Mouse (Mus musculus) hindbrain, postnatal 0 days (tissue): ENCODE measurements around the gene Scn2b. TPM values are rescaled to one million over a fixed set of nuclear protein-coding genes. Genes with fewer than 3 reads are reported as not detected.
A peak's percentile ranks its signal among the peaks of the same experiment; 100 is the strongest.

Experiments
- ATAC-seq: fragments of 200-750 bp; cut with Nextera tagmentation; 2 replicates; pipeline ENCODE4 v1.8.0; 2017; ENCODE audit warnings: mild to moderate bottlenecking, moderate TSS enrichment, moderate library complexity
- DNase-seq: peaks from one replicate; pipeline ENCODE4 v3.0.0-alpha.2; 2015; ENCODE audit warnings: low spot score
- H3K27ac ChIP-seq: fragments of 300-500 bp; sonication (generic); 2 replicates; pipeline ENCODE4 v1.5.1; 2014; ENCODE audit warnings: mild to moderate bottlenecking
- H3K27me3 ChIP-seq: fragments of 300-500 bp; sonication (generic); 2 replicates; pipeline ENCODE4 v1.6.1; 2014; ENCODE audit warnings: low read length, mixed read lengths; ENCODE audit not compliant: insufficient read depth
- H3K36me3 ChIP-seq: fragments of 300-500 bp; sonication (generic); 2 replicates; pipeline ENCODE4 v1.6.1; 2014; ENCODE audit warnings: low read length, mixed read lengths; ENCODE audit not compliant: insufficient read depth
- H3K4me1 ChIP-seq: fragments of 300-500 bp; sonication (generic); 2 replicates; pipeline ENCODE4 v1.6.1; 2014; ENCODE audit warnings: antibody characterized with exemption, low read length, mixed read lengths; ENCODE audit not compliant: insufficient read depth
- H3K4me2 ChIP-seq: fragments of 300-500 bp; sonication (generic); 2 replicates; pipeline ENCODE4 v1.6.1; 2014; ENCODE audit warnings: low read depth, mild to moderate bottlenecking, low read length, moderate library complexity, mixed read lengths
- H3K4me3 ChIP-seq: fragments of 300-500 bp; sonication (generic); 2 replicates; pipeline ENCODE4 v1.5.1; 2014; ENCODE audit warnings: low read length
- H3K9ac ChIP-seq: fragments of 300-500 bp; sonication (generic); replicated peaks from 2 replicates; pipeline ENCODE4 v1.6.1; 2014; ENCODE audit warnings: mild to moderate bottlenecking, low read length, moderate library complexity, mixed read lengths
- H3K9me3 ChIP-seq: fragments of 300-500 bp; sonication (generic); 2 replicates; pipeline ENCODE4 v1.6.1; 2016; ENCODE audit warnings: low read length, mixed read lengths
- CTCF ChIP-seq: IDR thresholded peaks from 2 replicates; pipeline ENCODE4 v1.5.1; 2016; ENCODE audit warnings: antibody characterized with exemption, control low read depth, low read depth
- WGBS: fragments of 180-500 bp; shearing (Covaris S2); extraction: QIAGEN DNeasy Blood & Tissue Kit; methylation state at CpG from one replicate; pipeline ENCODE4 v1.1.7; 2014; 5-methylcytosine and 5-hydroxymethylcytosine counted together
- polyA plus RNA-seq: library from polyadenylated mRNA; unstranded; fragments of >200 nt; fragmentation: Nextera tagmentation; extraction: Ambion mirVana; gene quantifications from 2 replicates; pipeline ENCODE4 v1.2.1, GENCODE M21; 2015
- total RNA-seq: library from RNA; depleted of rRNA; stranded (reverse); fragments of >200 nt; gene quantifications from 2 replicates; pipeline ENCODE4 v1.2.3, GENCODE M21; 2014

The Scn2b gene
- total and polyA plus RNA-seq, 2 experiments from 2014 or later, result 9.0 to 14.3 TPM

DNA sequence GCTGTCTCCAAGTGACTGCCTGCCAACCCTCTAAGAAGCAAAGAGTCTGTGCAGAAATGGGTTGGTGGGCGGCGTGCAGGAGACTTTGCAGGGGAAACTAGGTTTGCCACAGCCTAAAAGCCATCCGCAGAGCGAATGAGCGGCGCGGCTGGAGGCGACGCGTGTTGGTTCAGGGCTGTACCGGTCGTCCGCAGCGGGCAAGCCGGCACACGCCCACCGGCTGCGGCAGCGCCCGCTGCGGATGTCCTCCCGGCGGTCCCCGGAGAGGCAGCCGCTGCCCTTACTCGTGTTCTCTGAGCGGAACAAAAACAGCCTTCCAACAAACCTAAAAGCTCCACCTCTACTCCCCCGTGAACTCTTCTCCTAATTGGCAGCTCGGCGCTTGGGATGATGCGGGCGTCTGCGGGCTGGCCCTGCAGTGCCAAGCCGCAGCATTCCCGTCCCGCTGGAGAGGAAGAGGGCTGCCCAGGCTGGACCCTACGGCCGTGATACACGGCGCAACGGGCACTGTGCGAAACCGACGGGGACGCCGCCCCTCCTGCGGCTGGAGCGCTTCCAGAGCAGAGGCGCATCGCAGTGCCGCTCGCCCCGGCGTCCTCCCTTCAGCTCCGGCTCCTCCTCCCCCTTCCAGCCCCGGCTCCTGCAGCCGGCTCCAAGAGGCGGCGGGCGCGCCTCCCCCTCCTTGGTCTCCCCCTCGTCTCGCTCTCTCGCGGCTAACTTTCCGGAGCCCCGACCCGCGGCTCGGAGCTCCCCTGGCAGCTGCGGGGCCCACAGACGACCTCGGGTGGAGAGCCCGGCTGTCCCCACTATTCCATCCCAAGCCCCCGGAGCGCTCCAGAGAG, 20.8 kb downstream of the Scn2b start, which contains the start of gene Scn4b:
TSS of gene Scn4b (plus strand) at position 205 of the 842 bp plus-strand sequence.
- ATAC-seq, result 0 out of 2 replicates have a peak, but pooled peaks have one; percentile 30
- DNase-seq, result peak; percentile 44

DNA sequence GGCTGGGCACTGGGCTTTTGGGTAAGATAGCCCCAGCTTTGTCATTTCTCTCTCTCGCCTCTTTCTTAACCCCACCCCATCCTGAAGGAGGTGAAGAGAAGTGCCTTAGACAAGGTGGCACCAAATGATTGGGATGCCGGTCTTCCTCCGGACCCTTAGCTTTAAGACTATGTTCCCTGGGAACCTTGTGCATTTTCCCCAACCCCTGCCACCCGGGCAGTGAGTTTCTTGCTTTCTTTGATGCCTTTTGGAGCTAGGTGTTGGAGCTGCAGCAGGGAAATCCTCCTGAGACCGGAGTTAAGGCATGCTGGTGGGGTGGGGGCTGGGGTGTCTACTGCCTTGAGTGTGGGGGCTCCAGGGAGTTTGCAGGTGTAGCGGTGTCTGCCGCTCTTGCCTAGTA, 21.5 kb downstream of the Scn2b start:
- no peak for ATAC-seq
- Histone ChIP-seq H3K27me3 (peaks cover 54% of the 10 kb centered on the region), H3K9ac (no peak overlapping the region), H3K4me1 (no peaks in the 10 kb centered on the region), H3K9me3 (no peaks in the 10 kb centered on the region), H3K36me3 (no peaks in the 10 kb centered on the region), H3K27ac (no peak overlapping the region), H3K4me3 (peak overlapping the region; percentile 48), H3K4me2 (peak overlapping the region; percentile 77)
- DNase-seq, result no peak
- 4% methylated on average over 7 of the region's 7 CpGs for WGBS
- TF ChIP-seq CTCF, result no peak

More for the DNA sequence above, 20.8 kb downstream of the Scn2b start, which contains the start of gene Scn4b:
- Histone ChIP-seq H3K27me3 (peaks cover 50% of the 10 kb centered on the region), H3K4me3 (peak within 1 kb of the TSS; percentile 48), H3K4me2 (peak within 1 kb of the TSS; percentile 77), H3K9ac (peak within 1 kb of the TSS; percentile 34), H3K27ac (no peak within 1 kb of the TSS), H3K9me3 (no peaks in the 10 kb centered on the region), H3K36me3 (no peaks in the 10 kb centered on the region), H3K4me1 (no peaks in the 10 kb centered on the region)
- under 1% methylated on average over 70 of the region's 76 CpGs for WGBS
- TF ChIP-seq CTCF, result no peak

DNA sequence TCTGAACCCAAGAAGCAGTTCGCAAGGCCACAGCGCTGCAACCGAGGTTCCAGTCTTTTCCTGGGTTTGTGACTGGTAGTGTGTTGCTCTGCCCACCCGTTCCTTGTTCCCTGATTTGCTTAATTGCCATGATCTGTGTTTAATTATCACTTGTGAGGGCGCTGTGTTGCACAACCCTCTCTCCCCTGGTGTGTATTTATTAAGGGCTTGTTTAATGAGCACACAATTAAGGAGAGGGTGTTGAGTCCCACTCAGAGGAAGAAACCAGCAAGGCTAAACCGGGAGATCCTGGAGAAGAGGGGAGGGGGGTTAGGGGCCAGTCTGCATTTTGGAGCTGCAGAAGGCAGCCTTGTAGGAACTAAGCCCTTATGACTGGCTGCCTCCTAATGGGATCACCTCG, 23.4 kb downstream of the Scn2b start:
- no peak for TF ChIP-seq CTCF
- no peaks in the 10 kb centered on the region for H3K9me3 ChIP-seq
- WGBS, result 59% methylated on average over 7 of the region's 7 CpGs
- ATAC-seq, result no peak
- H3K36me3 ChIP-seq, result no peaks in the 10 kb centered on the region
- H3K27ac ChIP-seq, result no peak overlapping the region
- no peak for DNase-seq
- 0 out of 2 replicates have a peak, but pooled peaks cover under 1% of the 10 kb centered on the region for H3K4me1 ChIP-seq
- no peak overlapping the region for H3K4me2 ChIP-seq
- peaks cover 50% of the 10 kb centered on the region for H3K27me3 ChIP-seq
- no peak overlapping the region for H3K4me3 ChIP-seq
- H3K9ac ChIP-seq, result no peak overlapping the region

DNA sequence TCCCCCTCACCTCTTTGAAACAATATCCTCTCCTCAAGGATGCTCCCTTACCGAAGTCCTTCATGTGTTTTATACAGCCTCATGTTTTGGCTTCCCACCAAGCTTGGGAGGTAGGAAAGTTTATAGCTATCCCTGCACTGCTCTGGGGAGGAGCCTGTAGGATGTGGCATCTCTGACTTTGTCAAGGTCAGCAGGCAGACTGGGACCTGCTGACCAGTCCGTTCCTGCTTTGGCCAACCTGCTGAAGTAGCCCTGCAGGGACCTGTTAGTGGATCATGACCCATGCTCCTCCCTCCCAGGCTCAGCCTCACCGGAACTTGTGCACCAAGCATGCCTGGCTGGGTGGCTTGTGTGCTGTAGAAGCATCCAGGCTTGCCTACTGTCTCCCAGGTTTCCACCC, 25.1 kb downstream of the Scn2b start:
- no peak for TF ChIP-seq CTCF
- WGBS, result 56% methylated on average over 3 of the region's 3 CpGs
- H3K9ac ChIP-seq, result no peak overlapping the region
- no peaks in the 10 kb centered on the region for H3K36me3 ChIP-seq
- no peaks in the 10 kb centered on the region for H3K9me3 ChIP-seq
- no peak for DNase-seq
- 0 out of 2 replicates have a peak, but pooled peaks cover 3% of the 10 kb centered on the region for H3K4me1 ChIP-seq
- H3K4me2 ChIP-seq, result no peak overlapping the region
- H3K27ac ChIP-seq, result no peak overlapping the region
- H3K27me3 ChIP-seq, result peaks cover 37% of the 10 kb centered on the region
- H3K4me3 ChIP-seq, result no peak overlapping the region
- ATAC-seq, result no peak

DNA sequence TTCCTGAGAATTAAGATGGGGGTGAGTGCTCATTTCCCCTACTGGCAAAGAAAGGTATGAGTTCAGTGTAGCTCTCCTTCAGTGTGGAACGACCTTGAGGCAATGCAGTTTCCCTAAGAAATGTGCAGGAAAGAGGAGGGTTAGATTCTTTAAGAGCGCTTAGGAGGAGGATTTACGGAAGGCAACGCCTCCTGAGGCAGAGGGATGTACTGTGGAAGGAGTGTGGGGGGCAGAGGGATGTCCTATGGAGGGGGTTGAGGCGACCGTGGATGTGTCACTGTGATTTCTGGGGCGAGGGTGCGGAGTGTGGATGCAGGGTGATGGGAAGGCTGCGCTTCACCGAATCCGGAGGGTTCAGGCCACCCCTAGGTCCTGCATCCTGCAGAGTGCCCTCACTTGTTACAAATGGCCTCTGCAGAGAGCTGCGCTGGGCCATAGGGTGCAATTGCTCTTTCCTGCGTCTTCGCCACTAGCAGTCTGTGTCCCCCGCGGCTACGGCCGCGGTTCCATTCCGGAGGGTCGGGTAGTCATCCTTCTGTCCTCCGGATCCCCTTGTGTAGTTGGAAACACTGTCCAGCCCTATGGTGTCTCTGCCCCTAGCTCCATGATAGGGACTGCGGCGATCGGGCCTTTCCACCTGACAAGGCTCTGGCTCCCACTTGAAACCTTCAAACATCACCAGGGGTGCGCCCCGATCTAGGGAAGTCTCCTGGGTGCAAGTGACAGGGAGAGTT, 28.1 kb downstream of the Scn2b start:
- 4% methylated on average over 27 of the region's 27 CpGs for WGBS
- no peaks in the 10 kb centered on the region for H3K9me3 ChIP-seq
- H3K9ac ChIP-seq, result peak overlapping the region; percentile 37
- H3K27me3 ChIP-seq, result peaks cover 18% of the 10 kb centered on the region
- peak overlapping the region; percentile 78 for H3K4me2 ChIP-seq
- DNase-seq (peak; percentile 14), ATAC-seq (peak; percentile 68)
- H3K36me3 ChIP-seq, result no peaks in the 10 kb centered on the region
- H3K4me3 ChIP-seq, result peak overlapping the region; percentile 37
- peak; percentile 46 for TF ChIP-seq CTCF
- 0 out of 2 replicates have a peak, but pooled peaks cover 3% of the 10 kb centered on the region for H3K4me1 ChIP-seq
- H3K27ac ChIP-seq, result no peak overlapping the region

DNA sequence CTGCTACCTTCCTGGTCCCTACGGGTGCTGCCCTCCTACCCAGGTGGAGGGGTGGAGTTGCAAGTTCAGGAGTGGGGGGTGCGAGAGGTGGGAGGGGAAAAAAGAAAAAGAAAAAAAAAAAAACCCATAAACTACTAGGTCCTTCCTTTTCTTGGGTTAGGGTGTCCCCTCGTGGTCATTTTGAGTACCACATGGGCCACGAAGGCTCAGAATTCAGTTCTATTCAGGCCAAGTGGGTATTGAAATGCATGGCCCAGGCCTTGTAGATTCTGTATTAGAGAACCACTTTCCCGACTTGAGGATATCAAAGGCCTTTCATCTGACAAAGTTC, 28.6 kb downstream of the Scn2b start:
- H3K27me3 ChIP-seq, result peaks cover 19% of the 10 kb centered on the region
- WGBS, result 0% methylated on average over 5 of the region's 5 CpGs
- TF ChIP-seq CTCF, result peak; percentile 94
- no peaks in the 10 kb centered on the region for H3K36me3 ChIP-seq
- H3K4me1 ChIP-seq, result 0 out of 2 replicates have a peak, but pooled peaks cover 3% of the 10 kb centered on the region
- ATAC-seq (peak; percentile 61; the same call in 1 of the 2 replicates), DNase-seq (peak; percentile 84)
- H3K4me3 ChIP-seq, result peak overlapping the region; percentile 37
- peak overlapping the region; percentile 78 for H3K4me2 ChIP-seq
- no peaks in the 10 kb centered on the region for H3K9me3 ChIP-seq
- peak overlapping the region; percentile 37 for H3K9ac ChIP-seq
- H3K27ac ChIP-seq, result no peak overlapping the region
